Mouse (Mus musculus): ENCODE data around the gene Gys2.
"Not testable (repeated sequence)": the region's sequence is repeated elsewhere in the genome, so short reads cannot be mapped to it uniquely, and the experiment has no call there.

The Gys2 gene

GRCm38 (mm10) chr6:142472801-142473203, at the start of gene Gys2:
Gene Gys2, minus strand, starts transcription at chr6:142473109.
- in situ Hi-C loops (cut with MboI, MseI), result no loop called here

- in situ Hi-C loops (cut with MboI, MseI), result loop anchor here (5.0 kb wide), 1 partner anchor 216 kb away; no protein-coding TSS in a partner anchor
These were observed 48.7 kb upstream of the Gys2 start for GRCm38 (mm10) chr6:142521591-142522110.

- in situ Hi-C loops (cut with MboI, MseI), result no loop called here
These were observed 46.2 kb upstream of the Gys2 start for GRCm38 (mm10) chr6:142519110-142519509.

- in situ Hi-C loops (cut with MboI, MseI), result not testable (repeated sequence)
These were observed 42.5 kb upstream of the Gys2 start for GRCm38 (mm10) chr6:142515379-142515778.

GRCm38 (mm10) chr6:142514912-142515311, 42.0 kb upstream of the Gys2 start:
- in situ Hi-C loops (cut with MboI, MseI), result no loop called here

- in situ Hi-C loops (cut with MboI, MseI), result no loop called here
These were observed 40.0 kb upstream of the Gys2 start for GRCm38 (mm10) chr6:142512902-142513301.

GRCm38 (mm10) chr6:142511516-142512135, 38.7 kb upstream of the Gys2 start:
- in situ Hi-C loops (cut with MboI, MseI), result no loop called here

- in situ Hi-C loops (cut with MboI, MseI), result no loop called here
These were observed 35.8 kb upstream of the Gys2 start for GRCm38 (mm10) chr6:142508663-142509062.

- in situ Hi-C loops (cut with MboI, MseI), result no loop called here
These were observed 34.9 kb upstream of the Gys2 start, which contains the start of gene Ldhb for GRCm38 (mm10) chr6:142507785-142508162. Gene Ldhb, minus strand, starts transcription at chr6:142507957.

- in situ Hi-C loops (cut with MboI, MseI), result no loop called here
These were observed 34.3 kb upstream of the Gys2 start for GRCm38 (mm10) chr6:142507033-142507784.

GRCm38 (mm10) chr6:142506338-142507032, 33.6 kb upstream of the Gys2 start:
- in situ Hi-C loops (cut with MboI, MseI), result no loop called here

- in situ Hi-C loops (cut with MboI, MseI), result no loop called here
These were observed 30.7 kb upstream of the Gys2 start for GRCm38 (mm10) chr6:142503601-142504000.

- in situ Hi-C loops (cut with MboI, MseI), result no loop called here
These were observed 29.7 kb upstream of the Gys2 start for GRCm38 (mm10) chr6:142502519-142503125.

- in situ Hi-C loops (cut with MboI, MseI), result not testable (repeated sequence)
These were observed 17.2 kb upstream of the Gys2 start for GRCm38 (mm10) chr6:142490114-142490513.

- in situ Hi-C loops (cut with MboI, MseI), result no loop called here
These were observed 14.7 kb upstream of the Gys2 start for GRCm38 (mm10) chr6:142487638-142488037.

GRCm38 (mm10) chr6:142485478-142486123, 12.7 kb upstream of the Gys2 start:
- in situ Hi-C loops (cut with MboI, MseI), result no loop called here

GRCm38 (mm10) chr6:142477239-142477638, 4.3 kb upstream of the Gys2 start:
- in situ Hi-C loops (cut with MboI, MseI), result no loop called here

- in situ Hi-C loops (cut with MboI, MseI), result no loop called here
These were observed 1.8 kb downstream of the Gys2 start for GRCm38 (mm10) chr6:142471141-142471540.

- in situ Hi-C loops (cut with MboI, MseI), result no loop called here
These were observed 3.3 kb downstream of the Gys2 start for GRCm38 (mm10) chr6:142469602-142470001.

- in situ Hi-C loops (cut with MboI, MseI), result no loop called here
These were observed 10.7 kb downstream of the Gys2 start for GRCm38 (mm10) chr6:142462194-142462593.

GRCm38 (mm10) chr6:142459017-142459678, 13.8 kb downstream of the Gys2 start:
- in situ Hi-C loops (cut with MboI, MseI), result no loop called here

Data from T-helper 1 cell (primary cell).